Comparison of ENCODE assay signal across 8 mouse cellular contexts in genomic region chr10:18022741-18023347, GRCm38 (mm10). TPM values are rescaled to one million over a fixed set of nuclear protein-coding genes. Genes with fewer than 3 reads are reported as not detected.
DNase-seq lines count a peak whose midpoint lies in the region; ATAC-seq lines count a peak whose summit lies in the region.

Gene Abracl (minus strand): TSS chr10:18023288.

- H3K27me3 ChIP-seq in embryonic facial prominence, embryonic 13.5 days: no peaks in the 10 kb centered on the region
- no peaks in the 10 kb centered on the region for H3K27me3 ChIP-seq in limb, embryonic 11.5 days (ENCODE audit: control insufficient read depth, insufficient read depth, low read length)
- no peaks in the 10 kb centered on the region for H3K27me3 ChIP-seq in midbrain, embryonic 13.5 days

- peak within 1 kb of the TSS; percentile 97 for H3K27ac ChIP-seq in embryonic facial prominence, embryonic 13.5 days
- H3K27ac ChIP-seq in limb, embryonic 11.5 days (replicated peaks; ENCODE audit: low read depth, low read length): peak within 1 kb of the TSS; percentile 91
- H3K27ac ChIP-seq in midbrain, embryonic 13.5 days: peak within 1 kb of the TSS; percentile 94

- peak within 1 kb of the TSS; percentile 77 for H3K4me3 ChIP-seq in embryonic facial prominence, embryonic 13.5 days
- H3K4me3 ChIP-seq in limb, embryonic 11.5 days (ENCODE audit: low read depth, low read length): peak within 1 kb of the TSS; percentile 63
- peak within 1 kb of the TSS; percentile 73 for H3K4me3 ChIP-seq in midbrain, embryonic 13.5 days (replicated peaks)

- no peaks in the 10 kb centered on the region for H3K9me3 ChIP-seq in embryonic facial prominence, embryonic 13.5 days
- H3K9me3 ChIP-seq in limb, embryonic 11.5 days (ENCODE audit: control insufficient read depth, low read length): no peaks in the 10 kb centered on the region
- H3K9me3 ChIP-seq in midbrain, embryonic 13.5 days: no peaks in the 10 kb centered on the region

- peaks cover 6% of the 10 kb centered on the region for H3K36me3 ChIP-seq in embryonic facial prominence, embryonic 13.5 days
- 0 out of 2 replicates have a peak, but pooled peaks cover under 1% of the 10 kb centered on the region for H3K36me3 ChIP-seq in limb, embryonic 11.5 days (ENCODE audit: control insufficient read depth, insufficient read depth, low read length)
- peaks cover 5% of the 10 kb centered on the region; the same call in 1 of the 2 replicates for H3K36me3 ChIP-seq in midbrain, embryonic 13.5 days

- ATAC-seq in embryonic facial prominence, embryonic 13.5 days (ENCODE audit: insufficient number of reproducible peaks, insufficient read depth, low FRiP score, low TSS enrichment, low read depth): peak; percentile 94
- ATAC-seq in limb, embryonic 11.5 days (ENCODE audit: insufficient number of reproducible peaks, low FRiP score, low TSS enrichment, low read depth): peak; percentile 97
- ATAC-seq in midbrain, embryonic 13.5 days: peak; percentile 94

- DNase-seq in 416B (ENCODE audit: low read depth): peak; percentile 90
- peak; percentile 27 to 56 for DNase-seq in adrenal gland, postnatal 4 days (ENCODE audit: low spot score in 2 of 2)
- peak; percentile 78 to 85 for DNase-seq in heart, adult 18-20 months
- peak; percentile 76 for DNase-seq in kidney, adult 18-20 months
- peak; percentile 85 for DNase-seq in limb, embryonic 11.5 days (ENCODE audit: low spot score)
- DNase-seq in spleen, adult 12 weeks (ENCODE audit: low spot score): peak; percentile 70

- peaks cover 12% of the 10 kb centered on the region for H3K4me1 ChIP-seq in embryonic facial prominence, embryonic 13.5 days
- H3K4me1 ChIP-seq in limb, embryonic 11.5 days (ENCODE audit: control insufficient read depth, insufficient read depth, low read length): no peaks in the 10 kb centered on the region
- peaks cover 15% of the 10 kb centered on the region for H3K4me1 ChIP-seq in midbrain, embryonic 13.5 days (replicated peaks)

- 0% methylated on average over 37 of the region's 37 CpGs for WGBS in embryonic facial prominence, embryonic 13.5 days
- under 1% methylated on average over 37 of the region's 37 CpGs for WGBS in limb, embryonic 11.5 days
- WGBS in midbrain, embryonic 13.5 days: under 1% methylated on average over 37 of the region's 37 CpGs

- H3K9ac ChIP-seq in embryonic facial prominence, embryonic 13.5 days: peak within 1 kb of the TSS; percentile 87
- peak within 1 kb of the TSS; percentile 91 for H3K9ac ChIP-seq in limb, embryonic 11.5 days (ENCODE audit: low read length)
- peak within 1 kb of the TSS; percentile 90 for H3K9ac ChIP-seq in midbrain, embryonic 13.5 days (replicated peaks)

- H3K4me2 ChIP-seq in embryonic facial prominence, embryonic 13.5 days: peak within 1 kb of the TSS; percentile 68
- H3K4me2 ChIP-seq in limb, embryonic 11.5 days (ENCODE audit: low read depth, severe bottlenecking): peak within 1 kb of the TSS; percentile 58
- H3K4me2 ChIP-seq in midbrain, embryonic 13.5 days (replicated peaks): peak within 1 kb of the TSS; percentile 66

RNA-seq across cellular contexts. Expression of gene Abracl, which starts in this region (rescaled TPM):
- total RNA-seq in adrenal gland, postnatal 4 days (2021): 10 to 100 TPM; 36.0 to 47.4 TPM
- 136 and 160 TPM in 2 replicates for polyA plus RNA-seq in embryonic facial prominence, embryonic 13.5 days (2015; fragmentation: Nextera tagmentation; extraction: Ambion mirVana)
- total RNA-seq in heart, adult 18-20 months (2021): 10 to 100 TPM; 27.6 to 37.5 TPM
- 180 and 198 TPM in 2 replicates for polyA plus RNA-seq in limb, embryonic 11.5 days (2014; fragmentation: Nextera tagmentation; extraction: Ambion mirVana)
- 104 and 122 TPM in 2 replicates for polyA plus RNA-seq in midbrain, embryonic 13.5 days (2015; fragmentation: Nextera tagmentation; extraction: Ambion mirVana)

Comparison
In these comparisons a context has a peak if more than half of its experiments do, and no peak if none do; other contexts are left out.
1. Peak in every context shown above with its lines: DNase-seq, ATAC-seq, H3K4me3 ChIP-seq and H3K27ac ChIP-seq.